Mouse (Mus musculus) retina, postnatal 7 days (tissue): ENCODE results near the gene Ier5.

Experiments used
- DNase-seq: peaks from one replicate; pipeline ENCODE4 v3.0.0-alpha.2; 2012; ENCODE audit warnings: low read depth, low spot score

The Ier5 gene

GRCm38 (mm10) chr1:155053296-155053695, 46.1 kb downstream of the Ier5 start:
- no peak for DNase-seq

- no peak for DNase-seq
Observed at GRCm38 (mm10) chr1:155052761-155053166, 46.7 kb downstream of the Ier5 start.

GRCm38 (mm10) chr1:155052131-155052760, 47.2 kb downstream of the Ier5 start:
- DNase-seq, result no peak

GRCm38 (mm10) chr1:155051701-155052127, 47.7 kb downstream of the Ier5 start:
- no peak for DNase-seq

- no peak for DNase-seq
Observed at GRCm38 (mm10) chr1:155050897-155051592, 48.4 kb downstream of the Ier5 start.

GRCm38 (mm10) chr1:155050174-155050573, 49.3 kb downstream of the Ier5 start:
- DNase-seq, result no peak

GRCm38 (mm10) chr1:155048947-155049346, 50.5 kb downstream of the Ier5 start:
- peak; percentile 77 for DNase-seq
